Mouse (Mus musculus) cerebellum, postnatal 10 days (tissue): ENCODE results near the gene Medag.

Experiments
- DNase-seq, 2 experiments: peaks; one replicate each; pipeline ENCODE4 v3.0.0; 2021; ENCODE audit warnings: mixed read lengths in 2 of 2

The Medag gene

GRCm38 (mm10) chr5:149385228-149385961 lies 26.2 kb upstream of the Medag start:
- DNase-seq: no peak

GRCm38 (mm10) chr5:149386294-149386850 lies 25.2 kb upstream of the Medag start:
- DNase-seq: no peak

GRCm38 (mm10) chr5:149388947-149389346 lies 22.6 kb upstream of the Medag start:
- no peak for DNase-seq

- peak; percentile 52 to 59 for DNase-seq
These were observed 21.9 kb upstream of the Medag start for GRCm38 (mm10) chr5:149389548-149390211.

- no peak for DNase-seq
These were observed 19.8 kb upstream of the Medag start for GRCm38 (mm10) chr5:149391574-149392375.

GRCm38 (mm10) chr5:149392420-149392988 lies 19.0 kb upstream of the Medag start:
- DNase-seq: no peak

- DNase-seq: no peak
These were observed 10.0 kb upstream of the Medag start for GRCm38 (mm10) chr5:149401446-149401975.

- DNase-seq: no peak
These were observed 9.5 kb upstream of the Medag start for GRCm38 (mm10) chr5:149402029-149402428.

- DNase-seq: peak; percentile 63 to 67
These were observed 8.2 kb upstream of the Medag start for GRCm38 (mm10) chr5:149403386-149403785.

GRCm38 (mm10) chr5:149404710-149405109 lies 6.8 kb upstream of the Medag start:
- no peak for DNase-seq

GRCm38 (mm10) chr5:149406791-149407276 lies 4.7 kb upstream of the Medag start:
- DNase-seq: no peak

DNA sequence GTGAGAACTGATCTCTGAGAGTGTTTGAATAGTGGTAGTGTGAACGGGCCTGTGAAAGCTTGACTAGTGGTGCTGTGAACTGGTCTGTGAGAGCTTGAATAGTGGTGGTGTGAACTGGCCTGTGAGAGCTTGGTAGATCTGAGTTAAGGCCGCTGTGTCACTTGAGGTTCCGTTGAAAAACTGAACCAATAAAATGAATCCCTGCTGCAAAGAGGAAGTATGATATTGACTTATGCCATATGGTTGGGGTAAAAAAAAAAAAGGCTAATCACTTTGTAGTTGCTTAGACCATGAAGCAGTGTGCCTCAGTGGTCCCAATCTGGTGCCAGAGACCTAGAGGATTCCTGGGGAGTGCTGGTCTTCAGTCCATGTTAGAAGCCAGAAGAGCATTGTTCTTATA lies 2.0 kb upstream of the Medag start:
- no peak for DNase-seq

- DNase-seq: no peak
These were observed 636 bp downstream of the Medag start for GRCm38 (mm10) chr5:149412194-149412575.

GRCm38 (mm10) chr5:149412671-149413070 lies 1.1 kb downstream of the Medag start:
- DNase-seq: peak; percentile 68 to 71

DNA sequence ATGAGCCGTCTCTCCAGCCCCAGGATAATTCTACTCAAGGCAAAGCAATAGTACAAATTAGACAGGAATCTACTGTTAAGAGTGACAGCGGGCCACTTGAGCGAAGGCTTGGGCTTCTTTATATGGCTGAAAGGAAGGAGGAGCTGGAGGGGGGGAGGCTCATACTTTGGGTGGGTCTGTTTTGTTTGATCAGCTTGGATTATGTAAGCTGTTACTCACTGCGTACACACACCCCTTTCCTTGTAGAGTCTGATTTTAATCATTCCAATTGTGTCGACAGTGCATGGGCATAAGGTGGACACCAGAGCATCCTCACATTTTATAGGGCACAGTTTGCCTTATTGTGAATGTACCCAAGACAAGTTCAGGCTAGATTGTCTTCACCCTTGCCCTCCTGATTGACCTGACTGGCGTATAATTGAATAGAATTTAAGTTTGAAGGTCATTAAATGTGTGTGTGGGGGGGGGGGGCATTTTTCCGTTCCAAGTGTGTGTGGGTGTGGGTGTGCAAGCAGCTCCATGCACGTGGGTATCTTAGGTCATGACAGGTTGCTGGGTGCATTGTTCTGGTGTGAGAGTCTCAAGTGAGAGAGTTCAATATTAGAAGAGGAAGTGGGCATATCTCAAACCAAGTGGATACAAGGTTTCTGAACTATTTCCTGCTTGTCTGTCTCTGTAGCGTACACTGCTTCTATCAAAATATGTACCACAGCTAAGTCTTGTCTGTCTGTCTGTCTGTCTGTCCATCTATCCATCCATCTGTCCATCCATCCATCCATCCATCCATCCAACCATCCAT lies 3.0 kb downstream of the Medag start:
- no peak for DNase-seq

DNA sequence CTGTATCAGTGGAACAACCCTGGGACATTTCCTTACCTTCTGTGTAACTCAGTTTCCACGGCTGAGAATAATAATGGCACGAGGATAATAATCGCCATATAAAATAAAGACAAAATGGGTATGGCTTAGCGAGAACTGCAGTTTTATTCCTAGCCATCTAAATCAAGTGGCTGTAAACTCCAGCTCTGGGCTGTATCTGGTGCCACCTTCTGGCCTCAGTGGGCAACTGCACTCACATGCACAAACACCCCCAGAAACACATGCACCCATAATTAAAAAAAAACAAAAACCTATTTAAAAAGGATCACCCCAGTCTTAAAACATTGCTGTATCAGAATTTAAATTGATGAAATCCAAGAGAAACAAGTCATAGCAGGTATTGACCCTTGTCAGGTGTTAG lies 5.8 kb downstream of the Medag start:
- DNase-seq: peak; percentile 36 to 52

DNA sequence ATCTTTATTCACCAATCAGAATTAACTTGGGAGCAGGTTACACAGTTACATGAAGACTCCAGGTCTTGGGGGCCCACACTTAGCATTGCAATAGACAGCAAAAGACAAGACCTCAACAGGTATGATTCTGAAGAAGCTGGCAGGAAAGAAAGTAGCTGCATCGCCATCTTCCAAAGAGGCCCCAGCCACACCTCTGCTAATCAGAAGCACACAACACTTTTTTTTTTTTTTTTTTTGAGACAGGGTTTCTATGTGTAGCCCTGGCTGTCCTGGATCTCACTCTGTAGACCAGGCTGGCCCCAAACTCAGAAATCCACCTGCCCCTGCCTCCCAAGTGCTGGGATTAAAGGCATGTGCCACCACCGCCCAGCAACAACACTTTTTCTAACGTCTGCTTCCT lies 15.0 kb downstream of the Medag start:
- DNase-seq: no peak

- DNase-seq: no peak
These were observed 15.9 kb downstream of the Medag start for GRCm38 (mm10) chr5:149427277-149428060.

DNA sequence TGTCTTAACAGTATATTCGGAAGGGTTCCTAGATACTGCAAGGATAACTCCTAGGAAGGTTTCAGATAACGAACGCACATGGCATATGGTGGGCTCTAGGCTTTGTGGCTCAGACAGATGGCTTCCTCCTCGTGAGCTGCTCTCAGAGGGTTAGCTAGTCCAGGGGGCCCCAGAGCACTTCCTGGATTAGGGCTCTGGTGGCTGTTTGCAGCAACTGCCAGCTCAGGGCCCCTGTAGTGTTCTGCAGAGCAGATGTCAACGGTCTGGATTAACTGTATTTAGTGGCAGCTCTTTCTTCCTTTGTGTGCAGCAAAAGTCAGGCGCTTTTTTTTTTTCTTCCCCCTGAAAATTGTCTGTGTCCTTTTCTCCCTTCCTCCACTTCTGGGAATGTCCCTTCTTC lies 16.8 kb downstream of the Medag start:
- peak; percentile 58 to 72 for DNase-seq

- peak; percentile 97 for DNase-seq
These were observed 17.3 kb downstream of the Medag start for GRCm38 (mm10) chr5:149428810-149429255.

GRCm38 (mm10) chr5:149429541-149429940 lies 18.0 kb downstream of the Medag start:
- no peak for DNase-seq
